In genomic region chr11:94472916-94473706, GRCm38 (mm10) we compare ENCODE assay signal across 8 mouse cellular contexts. TPM values are rescaled to one million over a fixed set of nuclear protein-coding genes. Genes with fewer than 3 reads are reported as not detected.
DNase-seq lines count a peak whose midpoint lies in the region; ATAC-seq lines count a peak whose summit lies in the region.

No protein-coding gene starts in this region.

- peaks cover 26% of the 10 kb centered on the region for H3K27me3 ChIP-seq in hindbrain, embryonic 11.5 days (ENCODE audit: control insufficient read depth, insufficient read depth, low read length)
- 0 out of 2 replicates have a peak, but pooled peaks cover 10% of the 10 kb centered on the region for H3K27me3 ChIP-seq in midbrain, embryonic 15.5 days (replicated peaks)

- peak overlapping the region; percentile 89 for H3K9ac ChIP-seq in hindbrain, embryonic 11.5 days (ENCODE audit: low read depth, low read length)
- H3K9ac ChIP-seq in midbrain, embryonic 15.5 days = peak overlapping the region; percentile 85

- peak overlapping the region; percentile 83 for H3K4me3 ChIP-seq in hindbrain, embryonic 11.5 days (ENCODE audit: low read depth, low read length)
- peak overlapping the region; percentile 71 for H3K4me3 ChIP-seq in midbrain, embryonic 15.5 days

- H3K4me2 ChIP-seq in hindbrain, embryonic 11.5 days (replicated peaks; ENCODE audit: low read depth, low read length) = peak overlapping the region; percentile 100
- H3K4me2 ChIP-seq in midbrain, embryonic 15.5 days = peak overlapping the region; percentile 85

- H3K4me1 ChIP-seq in hindbrain, embryonic 11.5 days (replicated peaks; ENCODE audit: control insufficient read depth, insufficient read depth, low read length) = peaks cover 21% of the 10 kb centered on the region
- H3K4me1 ChIP-seq in midbrain, embryonic 15.5 days = peaks cover 73% of the 10 kb centered on the region

- 2% methylated on average over 44 of the region's 52 CpGs for WGBS in hindbrain, embryonic 11.5 days
- under 1% methylated on average over 52 of the region's 52 CpGs for WGBS in midbrain, embryonic 15.5 days

- DNase-seq in cerebellum, adult 18-20 months = peak; percentile 27 to 51
- no peak for DNase-seq in cerebellum, adult 11-12 months
- DNase-seq in ovary, postnatal 10 days (ENCODE audit: low spot score) = peak; percentile 17
- DNase-seq in ovary, postnatal 14 days (ENCODE audit: low spot score) = no peak
- peak; percentile 61 for DNase-seq in hindbrain, embryonic 11.5 days (ENCODE audit: low spot score)
- DNase-seq in frontal cortex, postnatal 36 days (ENCODE audit: low spot score in 2 of 2) = no peak
- no peak for DNase-seq in adrenal gland, adult 8-10 months

- peak; percentile 3; the same call in 1 of the 2 replicates for ATAC-seq in hindbrain, embryonic 11.5 days (ENCODE audit: low FRiP score)
- ATAC-seq in midbrain, embryonic 15.5 days (replicated peaks) = no peak

- no peaks in the 10 kb centered on the region for H3K36me3 ChIP-seq in hindbrain, embryonic 11.5 days (ENCODE audit: control insufficient read depth, insufficient read depth, low read length)
- H3K36me3 ChIP-seq in midbrain, embryonic 15.5 days (replicated peaks) = no peaks in the 10 kb centered on the region

- H3K27ac ChIP-seq in hindbrain, embryonic 11.5 days (ENCODE audit: low read depth, low read length) = peak overlapping the region; percentile 78
- peak overlapping the region; percentile 95 for H3K27ac ChIP-seq in midbrain, embryonic 15.5 days

- no peaks in the 10 kb centered on the region for H3K9me3 ChIP-seq in hindbrain, embryonic 11.5 days (ENCODE audit: control insufficient read depth, low read length)
- no peaks in the 10 kb centered on the region for H3K9me3 ChIP-seq in midbrain, embryonic 15.5 days

RNA-seq across cellular contexts. Expression of gene Cacna1g, which starts 0.9 kb away (rescaled TPM):
- 10.9 and 19.3 TPM in 2 replicates for polyA plus RNA-seq in hindbrain, embryonic 11.5 days (2014; fragmentation: Nextera tagmentation; extraction: Ambion mirVana)
- polyA plus RNA-seq in midbrain, embryonic 15.5 days (2015; fragmentation: Nextera tagmentation; extraction: Ambion mirVana) = 17.7 and 20.7 TPM in 2 replicates
- under 1 TPM; 0.14 to 0.73 (median 0.21) TPM for total RNA-seq in adrenal gland, adult 8-10 months (2022)

RNA-seq across cellular contexts. Expression of gene Spata20, which starts 12.9 kb away (rescaled TPM):
- polyA plus RNA-seq in hindbrain, embryonic 11.5 days (2014; fragmentation: Nextera tagmentation; extraction: Ambion mirVana) = not detected in 2 replicates
- 0.48 and 0.69 TPM in 2 replicates for polyA plus RNA-seq in midbrain, embryonic 15.5 days (2015; fragmentation: Nextera tagmentation; extraction: Ambion mirVana)
- not detected for total RNA-seq in adrenal gland, adult 8-10 months (2022)

RNA-seq across cellular contexts. Expression of gene Epn3, which starts 26.7 kb away (rescaled TPM):
- 0.80 and 1.3 TPM in 2 replicates for polyA plus RNA-seq in hindbrain, embryonic 11.5 days (2014; fragmentation: Nextera tagmentation; extraction: Ambion mirVana)
- 0.72 and 1.2 TPM in 2 replicates for polyA plus RNA-seq in midbrain, embryonic 15.5 days (2015; fragmentation: Nextera tagmentation; extraction: Ambion mirVana)
- 10 to 100 TPM; 45.0 to 65.6 (median 56.0) TPM for total RNA-seq in adrenal gland, adult 8-10 months (2022)

RNA-seq across cellular contexts. Expression of gene Mycbpap, which starts 48.4 kb away (rescaled TPM):
- polyA plus RNA-seq in hindbrain, embryonic 11.5 days (2014; fragmentation: Nextera tagmentation; extraction: Ambion mirVana) = 2.1 and 3.3 TPM in 2 replicates
- 4.1 and 4.5 TPM in 2 replicates for polyA plus RNA-seq in midbrain, embryonic 15.5 days (2015; fragmentation: Nextera tagmentation; extraction: Ambion mirVana)
- total RNA-seq in adrenal gland, adult 8-10 months (2022) = 10 to 100 TPM; 10.3 to 17.9 (median 13.4) TPM

Comparison
In these comparisons a context has a peak if more than half of its experiments do, and no peak if none do; other contexts are left out.
1. DNase-seq: peak in cerebellum, adult 18-20 months (2 of 2), ovary, postnatal 10 days (single experiment) and hindbrain, embryonic 11.5 days (single experiment); none in cerebellum, adult 11-12 months (single experiment), ovary, postnatal 14 days (single experiment), frontal cortex, postnatal 36 days (0 of 2) and adrenal gland, adult 8-10 months (single experiment).